Mouse (Mus musculus) embryonic facial prominence, embryonic 11.5 days (tissue): ENCODE data around the gene Reln. TPM values are rescaled to one million over a fixed set of nuclear protein-coding genes. Genes with fewer than 3 reads are reported as not detected.

ENCODE experiments used
- ATAC-seq: fragments of 200-750 bp; cut with Nextera tagmentation; replicated peaks from 2 replicates; pipeline ENCODE4 v1.8.0; 2017; ENCODE audit warnings: low read depth; ENCODE audit not compliant: insufficient number of reproducible peaks, low FRiP score, low TSS enrichment
- DNase-seq: peaks from one replicate; pipeline ENCODE4 v3.0.0-alpha.2; 2015; ENCODE audit warnings: low spot score
- H3K27ac ChIP-seq: fragments of 300-500 bp; sonication (generic); replicated peaks from 2 replicates; pipeline ENCODE4 v1.5.1; 2014; ENCODE audit warnings: mild to moderate bottlenecking, low read depth, low read length, control low read depth
- H3K27me3 ChIP-seq: fragments of 300-500 bp; sonication (generic); 2 replicates; pipeline ENCODE4 v1.6.1; 2014; ENCODE audit warnings: mild to moderate bottlenecking, low read length, moderate library complexity, mixed read lengths; ENCODE audit not compliant: control insufficient read depth, insufficient read depth
- H3K36me3 ChIP-seq: fragments of 300-500 bp; sonication (generic); replicated peaks from 2 replicates; pipeline ENCODE4 v1.6.1; 2014; ENCODE audit warnings: low read depth, mild to moderate bottlenecking, low read length, moderate library complexity, mixed read lengths; ENCODE audit not compliant: control insufficient read depth, insufficient read depth
- H3K4me1 ChIP-seq: fragments of 300-500 bp; sonication (generic); 2 replicates; pipeline ENCODE4 v1.6.1; 2014; ENCODE audit warnings: low read length, mixed read lengths; ENCODE audit not compliant: control insufficient read depth, insufficient read depth
- H3K4me2 ChIP-seq: fragments of 300-500 bp; sonication (generic); 2 replicates; pipeline ENCODE4 v1.6.1; 2014; ENCODE audit warnings: low read depth, mild to moderate bottlenecking, control low read depth, low read length, moderate library complexity
- H3K4me3 ChIP-seq: fragments of 300-500 bp; sonication (generic); 2 replicates; pipeline ENCODE4 v1.5.1; 2014; ENCODE audit warnings: low read depth, low read length, control low read depth
- H3K9ac ChIP-seq: fragments of 300-500 bp; sonication (generic); replicated peaks from 2 replicates; pipeline ENCODE4 v1.6.1; 2014; ENCODE audit warnings: mild to moderate bottlenecking, control low read depth, low read length
- H3K9me3 ChIP-seq: fragments of 300-500 bp; sonication (generic); replicated peaks from 2 replicates; pipeline ENCODE4 v1.6.1; 2016; ENCODE audit warnings: mild to moderate bottlenecking, low read length, inconsistent platforms, mixed read lengths; ENCODE audit not compliant: control insufficient read depth
- WGBS: fragments of 180-500 bp; shearing (Covaris S2); extraction: QIAGEN DNeasy Blood & Tissue Kit; methylation state at CpG from one replicate; pipeline ENCODE4 v1.1.7; 2014; 5-methylcytosine and 5-hydroxymethylcytosine counted together
- polyA plus RNA-seq: library from polyadenylated mRNA; unstranded; fragments of >200 nt; fragmentation: Nextera tagmentation; extraction: Ambion mirVana; gene quantifications from 2 replicates; pipeline ENCODE4 v1.2.1, GENCODE M21; 2014

Gene Reln
- polyA plus RNA-seq, 1 experiment from 2014 or later, result 3.0 TPM

DNA sequence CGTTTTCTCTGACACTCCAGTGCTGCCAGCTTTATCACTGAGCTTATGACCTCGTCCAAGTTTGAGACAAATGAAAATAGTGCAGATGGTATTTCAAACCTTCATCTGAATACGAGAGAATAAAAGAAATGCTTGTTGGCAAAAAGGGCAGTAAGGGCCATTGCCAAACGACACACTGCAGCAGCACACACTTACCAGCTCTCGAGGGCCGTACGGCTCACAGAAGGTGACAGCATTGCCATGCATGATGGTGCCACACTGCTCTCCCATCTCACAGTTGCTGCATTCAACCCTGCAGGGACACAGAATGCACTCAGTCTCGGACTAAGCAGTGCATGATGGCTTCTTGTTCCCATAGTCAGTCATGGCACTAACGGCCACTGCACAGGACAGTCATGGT lies 210.1 kb downstream of the Reln start:
- no peaks in the 10 kb centered on the region for H3K36me3 ChIP-seq
- H3K4me1 ChIP-seq, result no peaks in the 10 kb centered on the region
- no peaks in the 10 kb centered on the region for H3K27me3 ChIP-seq
- DNase-seq, result no peak
- no peaks in the 10 kb centered on the region for H3K9me3 ChIP-seq
- WGBS, result 68% methylated on average over 9 of the region's 9 CpGs
- no peak overlapping the region for H3K9ac ChIP-seq
- H3K4me3 ChIP-seq, result no peak overlapping the region
- H3K27ac ChIP-seq, result no peak overlapping the region
- no peak for ATAC-seq
- H3K4me2 ChIP-seq, result no peak overlapping the region

DNA sequence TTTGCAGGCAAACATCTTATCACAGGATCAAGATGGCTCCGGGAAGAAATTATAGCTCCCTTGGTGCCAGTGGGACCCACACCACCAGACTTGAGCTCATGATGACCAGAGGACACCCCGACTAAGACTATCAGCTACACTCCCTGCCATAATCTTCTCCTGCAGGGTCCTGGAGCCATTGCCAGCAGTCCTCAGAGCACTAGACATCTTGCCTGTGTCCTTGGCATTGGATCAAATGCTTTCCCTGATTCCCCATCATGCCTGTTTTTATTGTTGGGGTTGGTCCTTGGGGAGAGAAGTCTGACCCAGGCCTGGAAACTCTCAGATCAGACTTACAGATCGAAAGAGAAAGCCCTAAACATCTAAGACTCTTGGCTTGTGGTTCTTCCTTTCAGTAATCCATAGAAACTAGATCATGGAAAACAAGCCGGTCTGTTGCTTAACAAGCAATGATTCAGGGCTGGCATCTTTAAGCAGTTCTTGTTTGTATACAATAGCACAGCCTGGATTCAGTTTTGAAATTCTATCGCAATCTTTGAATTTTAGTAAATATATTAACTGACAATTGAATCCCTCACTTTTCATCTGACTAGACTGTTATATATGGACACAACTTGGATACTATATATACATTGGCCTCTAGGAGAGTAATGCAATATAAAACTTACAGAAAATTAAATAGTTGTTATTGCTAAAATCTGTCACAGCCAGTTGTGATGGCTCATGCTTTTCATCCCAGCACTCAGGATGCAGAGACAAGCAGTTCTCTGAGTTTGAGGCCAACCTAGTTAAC lies 212.6 kb downstream of the Reln start:
- no peaks in the 10 kb centered on the region for H3K4me1 ChIP-seq
- H3K27ac ChIP-seq, result no peak overlapping the region
- no peaks in the 10 kb centered on the region for H3K27me3 ChIP-seq
- WGBS, result 85% methylated on average over 5 of the region's 5 CpGs
- DNase-seq (no peak), ATAC-seq (no peak)
- H3K9ac ChIP-seq, result no peak overlapping the region
- H3K4me2 ChIP-seq, result no peak overlapping the region
- H3K9me3 ChIP-seq, result no peaks in the 10 kb centered on the region
- H3K36me3 ChIP-seq, result no peaks in the 10 kb centered on the region
- H3K4me3 ChIP-seq, result no peak overlapping the region

DNA sequence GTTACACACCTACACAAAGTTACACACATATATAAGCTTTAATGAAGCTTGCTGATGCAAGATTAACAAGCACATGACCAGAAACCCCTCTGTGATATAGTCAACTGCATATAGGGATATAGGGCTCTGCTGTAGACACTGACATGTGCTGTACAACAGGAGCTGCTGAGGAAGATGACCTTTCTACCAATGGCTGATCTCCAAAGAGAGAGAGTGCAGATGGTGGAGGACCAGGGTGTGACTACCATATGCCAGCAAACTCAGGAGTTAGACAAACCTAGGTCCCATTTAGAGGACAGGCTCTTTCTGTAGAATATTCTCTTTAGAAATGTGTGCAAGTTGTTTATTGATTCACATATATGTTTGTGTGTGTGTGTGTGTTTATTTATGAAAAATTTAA lies 216.9 kb downstream of the Reln start:
- H3K9ac ChIP-seq, result no peak overlapping the region
- H3K36me3 ChIP-seq, result no peaks in the 10 kb centered on the region
- H3K27me3 ChIP-seq, result no peaks in the 10 kb centered on the region
- H3K4me1 ChIP-seq, result no peaks in the 10 kb centered on the region
- no peak for DNase-seq
- H3K9me3 ChIP-seq, result no peaks in the 10 kb centered on the region
- no peak for ATAC-seq
- H3K27ac ChIP-seq, result no peak overlapping the region
- no peak overlapping the region for H3K4me2 ChIP-seq
- no peak overlapping the region for H3K4me3 ChIP-seq

DNA sequence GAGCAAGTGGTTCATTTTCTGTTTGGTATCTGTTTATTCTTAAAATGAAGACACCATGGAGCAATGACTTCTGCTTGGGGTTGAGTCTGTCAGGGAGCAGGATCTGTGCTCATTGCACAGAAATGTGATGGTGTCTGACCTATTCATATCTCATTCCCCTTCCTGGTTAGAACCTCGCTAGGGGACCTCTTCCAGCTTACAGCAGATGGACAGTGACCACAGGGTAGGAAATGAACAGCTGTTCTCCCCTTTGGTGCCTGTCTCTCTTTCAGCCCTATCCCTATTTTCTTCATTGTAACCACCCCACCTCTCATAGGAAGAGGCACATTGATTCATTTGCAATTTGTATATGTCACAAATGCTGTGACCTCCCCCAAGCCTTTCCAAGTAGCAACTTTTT lies 225.2 kb downstream of the Reln start:
- Histone ChIP-seq H3K27me3 (no peaks in the 10 kb centered on the region), H3K27ac (no peak overlapping the region), H3K4me1 (no peaks in the 10 kb centered on the region), H3K9ac (no peak overlapping the region), H3K4me2 (no peak overlapping the region), H3K9me3 (no peaks in the 10 kb centered on the region), H3K4me3 (no peak overlapping the region), H3K36me3 (no peaks in the 10 kb centered on the region)
- ATAC-seq (no peak), DNase-seq (no peak)
- WGBS, result 39% methylated on average over 1 of the region's 1 CpGs

DNA sequence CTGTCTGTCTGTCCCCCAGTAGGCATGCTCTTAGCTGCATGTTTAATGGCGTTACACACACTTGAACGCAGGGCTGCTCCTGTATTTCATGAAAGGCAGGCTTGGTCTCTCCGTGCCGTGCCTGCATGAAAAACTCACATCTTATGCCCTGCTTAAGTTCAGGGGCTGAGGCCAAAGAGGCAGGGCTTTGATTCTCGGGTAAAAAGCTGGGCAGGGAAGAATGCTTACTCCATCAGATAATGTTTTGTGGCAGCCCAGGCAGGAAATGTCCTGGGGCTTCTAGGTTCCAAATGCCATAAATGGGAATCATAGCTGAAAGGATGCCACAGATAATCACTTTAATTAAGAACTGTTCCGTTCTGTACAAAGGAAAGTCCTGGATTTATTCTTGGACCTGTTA lies 226.0 kb downstream of the Reln start:
- 38% methylated on average over 6 of the region's 6 CpGs for WGBS

DNA sequence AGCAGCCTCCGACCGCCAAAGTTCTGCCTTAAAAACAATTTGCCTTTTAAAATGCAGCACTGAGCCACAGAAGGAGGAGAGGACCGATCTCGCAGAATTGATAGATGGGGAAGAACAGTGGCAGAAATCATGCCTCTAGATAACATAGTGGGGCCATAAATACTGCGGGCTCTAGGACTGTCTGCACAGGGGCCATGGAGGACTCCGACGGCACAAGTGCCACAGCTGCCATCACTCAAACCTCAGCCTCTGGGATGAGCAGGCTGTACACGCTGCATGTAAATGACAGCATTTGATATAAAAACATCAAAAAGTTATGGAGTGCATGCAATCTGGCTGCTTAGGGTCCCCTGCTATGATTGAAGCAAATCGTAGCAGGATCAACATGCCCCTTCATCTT lies 227.6 kb downstream of the Reln start:
- ATAC-seq (no peak), DNase-seq (no peak)
- Histone ChIP-seq H3K27ac (no peak overlapping the region), H3K9me3 (no peaks in the 10 kb centered on the region), H3K4me3 (no peak overlapping the region), H3K4me1 (no peaks in the 10 kb centered on the region), H3K4me2 (no peak overlapping the region), H3K36me3 (no peaks in the 10 kb centered on the region), H3K9ac (no peak overlapping the region), H3K27me3 (no peaks in the 10 kb centered on the region)
- WGBS, result 82% methylated on average over 9 of the region's 9 CpGs

More for the DNA sequence above, 226.0 kb downstream of the Reln start:
- ATAC-seq, result no peak
- no peak overlapping the region for H3K4me2 ChIP-seq
- no peak overlapping the region for H3K27ac ChIP-seq
- no peak for DNase-seq
- no peaks in the 10 kb centered on the region for H3K9me3 ChIP-seq
- H3K4me1 ChIP-seq, result no peaks in the 10 kb centered on the region
- no peak overlapping the region for H3K4me3 ChIP-seq
- H3K27me3 ChIP-seq, result no peaks in the 10 kb centered on the region
- H3K9ac ChIP-seq, result no peak overlapping the region
- no peaks in the 10 kb centered on the region for H3K36me3 ChIP-seq

DNA sequence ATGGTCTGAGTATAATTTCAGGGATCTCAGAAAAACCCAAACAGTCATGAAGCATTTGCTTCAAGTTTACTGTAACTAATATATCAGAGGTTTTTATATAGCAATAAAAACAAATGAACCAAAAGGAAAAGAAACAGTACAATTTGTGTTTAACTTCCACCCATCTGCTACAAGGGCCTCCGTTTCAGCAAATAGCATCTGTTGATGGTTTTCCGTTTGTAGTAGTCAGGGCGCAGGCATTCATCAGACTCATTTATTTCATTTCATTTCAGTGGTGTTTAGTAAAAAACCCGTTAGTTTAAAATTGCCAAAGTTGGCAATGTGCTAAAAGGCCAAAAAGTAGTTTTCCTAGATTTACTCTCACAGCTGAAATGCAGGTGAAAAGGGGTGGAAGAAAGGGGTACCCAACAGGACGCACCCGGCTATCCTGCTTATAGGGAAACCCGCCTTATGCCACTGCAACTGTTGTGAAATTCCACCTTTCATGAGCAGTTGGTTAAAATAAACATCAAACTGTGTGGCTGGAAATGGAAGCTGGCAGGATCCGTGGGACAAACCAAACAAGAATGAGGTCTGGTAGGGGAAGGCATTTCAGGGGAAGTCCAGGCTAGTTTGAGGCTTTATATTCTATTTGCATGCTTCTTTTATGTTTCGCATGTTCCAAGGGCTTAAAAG lies 237.6 kb downstream of the Reln start:
- no peak for ATAC-seq
- no peak overlapping the region for H3K4me2 ChIP-seq
- no peaks in the 10 kb centered on the region for H3K27me3 ChIP-seq
- no peaks in the 10 kb centered on the region for H3K9me3 ChIP-seq
- H3K36me3 ChIP-seq, result no peaks in the 10 kb centered on the region
- 77% methylated on average over 9 of the region's 9 CpGs for WGBS
- no peaks in the 10 kb centered on the region for H3K4me1 ChIP-seq
- H3K4me3 ChIP-seq, result no peak overlapping the region
- DNase-seq, result no peak
- H3K27ac ChIP-seq, result no peak overlapping the region
- H3K9ac ChIP-seq, result no peak overlapping the region

DNA sequence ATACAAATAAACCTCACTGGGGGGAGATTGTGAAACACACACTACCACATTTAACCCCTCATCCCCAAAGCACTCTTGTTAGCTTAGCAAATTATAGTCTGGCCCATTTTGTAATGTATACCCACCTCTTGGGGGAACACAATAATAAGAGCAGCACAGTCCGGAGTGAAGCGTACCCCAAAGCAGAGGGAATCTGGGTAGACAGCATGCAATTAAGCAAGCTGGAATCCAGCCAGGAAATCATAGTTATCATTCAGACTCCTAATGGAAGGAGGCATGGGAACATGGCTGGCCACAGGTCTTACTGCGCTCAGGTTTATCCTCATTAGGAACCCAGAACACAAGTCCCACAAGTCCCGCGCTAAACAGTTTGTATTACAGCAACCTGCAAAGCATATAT lies 249.5 kb downstream of the Reln start:
- ATAC-seq, result peak; percentile 56; the same call in 1 of the 2 replicates
- DNase-seq, result no peak
- Histone ChIP-seq H3K36me3 (no peaks in the 10 kb centered on the region), H3K27me3 (no peaks in the 10 kb centered on the region), H3K4me2 (no peak overlapping the region), H3K27ac (no peak overlapping the region), H3K4me1 (no peaks in the 10 kb centered on the region), H3K9me3 (no peaks in the 10 kb centered on the region), H3K9ac (no peak overlapping the region), H3K4me3 (no peak overlapping the region)
- WGBS, result 69% methylated on average over 5 of the region's 5 CpGs
